Mouse (Mus musculus) liver, adult 2 months (tissue): ENCODE results near the gene Gm28308. TPM values are rescaled to one million over a fixed set of nuclear protein-coding genes. Genes with fewer than 3 reads are reported as not detected.

ENCODE experiments used
- DNase-seq: peaks from one replicate; pipeline ENCODE4 v3.0.0-alpha.2; 2011; ENCODE audit warnings: low read depth, low spot score; ENCODE audit errors: extremely low read depth
- H3K27ac ChIP-seq: fragments of 200-500 bp; replicated peaks from 2 replicates; pipeline ENCODE4 v1.5.1; 2012; ENCODE audit warnings: low read depth, mild to moderate bottlenecking, control low read depth, inconsistent platforms, low read length; ENCODE audit not compliant: insufficient read depth
- H3K27me3 ChIP-seq: fragments of 200-500 bp; 2 replicates; pipeline ENCODE4 v1.6.1; 2012; ENCODE audit warnings: mild to moderate bottlenecking, moderate library complexity, low read length, inconsistent platforms; ENCODE audit not compliant: control insufficient read depth, insufficient read depth
- H3K36me3 ChIP-seq: fragments of 200-500 bp; 2 replicates; pipeline ENCODE4 v1.6.1; 2012; ENCODE audit warnings: low read length, inconsistent platforms; ENCODE audit not compliant: control insufficient read depth, insufficient read depth
- H3K4me1 ChIP-seq: fragments of 200-500 bp; 2 replicates; pipeline ENCODE4 v1.6.1; 2011; ENCODE audit warnings: low read length; ENCODE audit not compliant: control insufficient read depth, insufficient read depth
- H3K4me3 ChIP-seq: fragments of 200-500 bp; 2 replicates; pipeline ENCODE4 v1.5.1; 2011; ENCODE audit warnings: low read depth, mild to moderate bottlenecking, control low read depth, low read length, moderate library complexity; ENCODE audit not compliant: insufficient read depth
- H3K79me2 ChIP-seq: fragments of 200-500 bp; 2 replicates; pipeline ENCODE4 v1.6.1; 2012; ENCODE audit warnings: inconsistent platforms, mild to moderate bottlenecking, low read length, moderate library complexity; ENCODE audit not compliant: control insufficient read depth, insufficient read depth
- H3K9ac ChIP-seq: fragments of 200-500 bp; 2 replicates; pipeline ENCODE4 v1.6.1; 2012; ENCODE audit warnings: low read depth, mild to moderate bottlenecking, control low read depth, inconsistent platforms, low read length
- CTCF ChIP-seq: fragments of 200-500 bp; IDR thresholded peaks from 2 replicates; pipeline ENCODE4 v1.5.1; 2011; ENCODE audit warnings: low read depth, low read length, control low read depth
- POLR2A ChIP-seq: fragments of 200-500 bp; IDR thresholded peaks from 2 replicates; pipeline ENCODE4 v1.6.1; 2011; ENCODE audit warnings: low read length, control low read depth; ENCODE audit not compliant: insufficient read depth; ENCODE audit errors: extremely low read depth
- WGBS: fragments of 180-500 bp; shearing (Covaris S2); methylation state at CpG from one replicate; pipeline ENCODE4 v1.1.7; 2018; 5-methylcytosine and 5-hydroxymethylcytosine counted together
- polyA plus RNA-seq: library from polyadenylated mRNA; depleted of rRNA; stranded (reverse); fragments of >200 nt; gene quantifications from 2 replicates; pipeline ENCODE4 v1.2.3, GENCODE M21; 2012
- total RNA-seq: library from RNA; depleted of rRNA; stranded (reverse); fragments of >200 nt; gene quantifications from 2 replicates; pipeline ENCODE4 v1.2.3, GENCODE M21; 2014

Gm28308 gene
- total and polyA plus RNA-seq, 2 experiments, result not detected

DNA sequence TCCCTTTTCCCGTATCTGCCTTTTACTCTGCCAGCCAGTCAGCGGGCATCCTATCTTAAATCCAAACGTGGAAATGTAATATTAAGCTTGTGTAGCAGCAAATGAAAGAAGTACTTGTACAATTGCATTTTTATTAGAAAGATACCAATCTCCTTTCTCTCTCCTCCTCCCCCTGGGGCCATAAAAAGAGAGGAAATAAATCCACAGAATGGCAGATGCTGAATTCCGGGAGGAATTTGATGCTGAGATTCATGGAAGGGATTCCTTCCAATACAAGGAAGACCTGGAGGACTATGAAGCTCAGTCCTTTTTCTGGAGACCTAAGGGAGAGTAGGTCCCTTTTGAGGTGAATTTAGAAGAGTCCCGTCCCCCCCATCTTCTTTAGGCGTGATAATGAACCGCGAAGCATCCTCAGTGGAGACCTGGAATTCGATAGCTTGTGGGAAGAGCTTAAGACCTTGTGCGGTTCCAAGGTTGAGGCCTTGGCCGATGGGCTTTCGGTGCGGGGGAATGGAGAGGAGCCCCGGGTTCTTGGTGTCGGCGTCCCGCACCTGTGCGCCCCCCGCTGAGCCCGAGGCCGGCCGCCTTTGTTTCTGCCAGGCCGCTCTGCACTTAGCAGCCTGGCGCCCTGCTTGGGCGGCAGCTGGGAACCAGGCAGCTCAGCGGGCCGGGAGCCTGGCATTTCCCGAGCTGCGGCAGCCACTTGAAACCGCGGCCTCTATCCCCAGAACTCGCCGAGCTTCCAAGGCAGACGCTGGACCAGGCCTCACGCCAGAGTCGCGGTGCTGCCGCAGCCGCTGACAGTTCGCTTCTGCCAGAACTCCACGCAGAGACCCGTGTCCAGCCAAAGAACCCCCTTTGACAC, 44.7 kb downstream of the Gm28308 start:
- H3K79me2 ChIP-seq, result no peaks in the 10 kb centered on the region
- WGBS, result 7% methylated on average over 42 of the region's 42 CpGs
- no peak overlapping the region; the same call in 1 of the 2 replicates for H3K27ac ChIP-seq
- no peak for DNase-seq
- peak overlapping the region; percentile 55; the same call in 1 of the 2 replicates for H3K9ac ChIP-seq
- H3K4me1 ChIP-seq, result no peaks in the 10 kb centered on the region; the same call in 1 of the 2 replicates
- H3K4me3 ChIP-seq, result peak overlapping the region; percentile 24; the same call in 1 of the 2 replicates
- no peaks in the 10 kb centered on the region for H3K36me3 ChIP-seq
- peaks cover 19% of the 10 kb centered on the region; the same call in 1 of the 2 replicates for H3K27me3 ChIP-seq
- no peak for TF ChIP-seq POLR2A
- no peak for TF ChIP-seq CTCF

- no peaks in the 10 kb centered on the region for H3K79me2 ChIP-seq
- TF ChIP-seq POLR2A (no peak), CTCF (no peak)
- no peaks in the 10 kb centered on the region for H3K36me3 ChIP-seq
- H3K27me3 ChIP-seq, result peaks cover 22% of the 10 kb centered on the region; the same call in 1 of the 2 replicates
- no peak overlapping the region for H3K4me3 ChIP-seq
- no peaks in the 10 kb centered on the region; the same call in 1 of the 2 replicates for H3K4me1 ChIP-seq
- H3K27ac ChIP-seq, result 0 out of 2 replicates have a peak overlapping the region, but pooled peaks have one; percentile 12
- 20% methylated on average over 14 of the region's 14 CpGs for WGBS
- H3K9ac ChIP-seq, result no peak overlapping the region
- no peak for DNase-seq
These were observed 45.4 kb downstream of the Gm28308 start for GRCm38 (mm10) chr6:52167736-52168161.

GRCm38 (mm10) chr6:52167176-52167575, 46.0 kb downstream of the Gm28308 start:
- Histone ChIP-seq H3K4me1 (no peaks in the 10 kb centered on the region; the same call in 1 of the 2 replicates), H3K9ac (0 out of 2 replicates have a peak overlapping the region, but pooled peaks have one; percentile 51), H3K79me2 (no peaks in the 10 kb centered on the region), H3K4me3 (no peak overlapping the region), H3K36me3 (no peaks in the 10 kb centered on the region), H3K27ac (peak overlapping the region; percentile 48; the same call in 1 of the 2 replicates), H3K27me3 (peaks cover 22% of the 10 kb centered on the region; the same call in 1 of the 2 replicates)
- DNase-seq, result no peak
- TF ChIP-seq CTCF (no peak), POLR2A (no peak)
- WGBS, result 24% methylated on average over 1 of the region's 1 CpGs

GRCm38 (mm10) chr6:52166431-52167077, 46.6 kb downstream of the Gm28308 start:
- Histone ChIP-seq H3K36me3 (no peaks in the 10 kb centered on the region), H3K27ac (peak overlapping the region; percentile 48; the same call in 1 of the 2 replicates), H3K4me3 (no peak overlapping the region), H3K4me1 (no peaks in the 10 kb centered on the region; the same call in 1 of the 2 replicates), H3K79me2 (no peaks in the 10 kb centered on the region), H3K27me3 (peaks cover 22% of the 10 kb centered on the region; the same call in 1 of the 2 replicates), H3K9ac (peak overlapping the region; percentile 51; the same call in 1 of the 2 replicates)
- no peak for DNase-seq
- 9% methylated on average over 4 of the region's 4 CpGs for WGBS
- TF ChIP-seq CTCF (no peak), POLR2A (no peak)

DNA sequence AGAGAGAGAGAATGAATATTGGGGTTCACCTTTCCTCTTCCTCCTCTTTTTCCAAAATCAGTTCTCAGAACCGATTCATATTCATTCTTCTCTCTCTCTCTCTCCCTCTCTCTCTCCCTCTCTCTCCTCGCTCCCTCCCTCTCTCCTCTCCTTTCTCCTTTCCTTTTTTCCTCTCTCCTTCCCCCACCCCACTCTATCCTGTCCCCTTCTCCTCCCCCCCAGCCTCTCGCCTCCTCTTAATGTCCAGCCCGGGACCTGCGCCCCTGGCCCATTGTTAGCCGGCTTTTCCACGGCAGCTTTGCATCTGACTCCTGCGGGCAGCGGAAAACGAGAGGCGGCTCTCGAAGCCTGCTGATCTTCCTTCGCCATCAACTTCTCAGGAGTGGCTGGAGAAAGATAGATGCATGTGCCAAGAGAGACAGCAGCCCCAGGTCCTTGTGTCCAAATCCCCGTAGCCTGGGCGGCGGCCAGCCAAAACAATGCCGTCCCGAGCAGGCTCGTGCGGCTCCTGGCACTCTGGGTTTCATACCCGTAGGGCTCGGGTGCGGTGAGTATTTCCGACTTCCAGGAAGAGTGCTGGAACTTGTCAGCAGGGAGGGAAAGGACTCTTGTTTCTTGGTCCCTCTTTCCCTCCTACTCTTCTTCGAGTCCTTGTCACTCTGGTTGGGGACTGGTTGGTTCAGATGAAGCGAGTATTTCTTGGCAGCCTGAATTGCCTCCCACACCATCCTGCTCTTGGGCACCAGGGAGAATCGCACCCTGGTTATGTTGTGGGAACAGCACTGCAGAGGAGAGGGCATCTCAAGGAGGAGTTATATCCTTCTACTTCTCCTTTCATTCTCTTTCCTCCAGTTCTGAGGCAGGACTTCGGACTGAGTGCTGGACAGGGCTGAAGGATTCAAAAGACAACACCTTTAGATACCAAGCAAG, 47.4 kb downstream of the Gm28308 start:
- peaks cover 25% of the 10 kb centered on the region; the same call in 1 of the 2 replicates for H3K27me3 ChIP-seq
- TF ChIP-seq POLR2A (no peak), CTCF (no peak)
- peak overlapping the region; percentile 58 for H3K27ac ChIP-seq
- H3K9ac ChIP-seq, result peak overlapping the region; percentile 56
- no peaks in the 10 kb centered on the region; the same call in 1 of the 2 replicates for H3K4me1 ChIP-seq
- no peak for DNase-seq
- peak overlapping the region; percentile 42 for H3K4me3 ChIP-seq
- no peaks in the 10 kb centered on the region for H3K79me2 ChIP-seq
- WGBS, result 7% methylated on average over 28 of the region's 28 CpGs
- H3K36me3 ChIP-seq, result no peaks in the 10 kb centered on the region
